Mouse (Mus musculus) hindbrain, postnatal 0 days (tissue): Measurements from ENCODE around the gene Zfp109. TPM values are rescaled to one million over a fixed set of nuclear protein-coding genes. Genes with fewer than 3 reads are reported as not detected.
A peak's percentile ranks its signal among the peaks of the same experiment; 100 is the strongest.

Experiments used
- ATAC-seq: fragments of 200-750 bp; cut with Nextera tagmentation; 2 replicates; pipeline ENCODE4 v1.8.0; 2017; ENCODE audit warnings: mild to moderate bottlenecking, moderate TSS enrichment, moderate library complexity
- DNase-seq: peaks from one replicate; pipeline ENCODE4 v3.0.0-alpha.2; 2015; ENCODE audit warnings: low spot score
- H3K27ac ChIP-seq: fragments of 300-500 bp; sonication (generic); 2 replicates; pipeline ENCODE4 v1.5.1; 2014; ENCODE audit warnings: mild to moderate bottlenecking
- H3K27me3 ChIP-seq: fragments of 300-500 bp; sonication (generic); 2 replicates; pipeline ENCODE4 v1.6.1; 2014; ENCODE audit warnings: low read length, mixed read lengths; ENCODE audit not compliant: insufficient read depth
- H3K36me3 ChIP-seq: fragments of 300-500 bp; sonication (generic); 2 replicates; pipeline ENCODE4 v1.6.1; 2014; ENCODE audit warnings: low read length, mixed read lengths; ENCODE audit not compliant: insufficient read depth
- H3K4me1 ChIP-seq: fragments of 300-500 bp; sonication (generic); 2 replicates; pipeline ENCODE4 v1.6.1; 2014; ENCODE audit warnings: antibody characterized with exemption, low read length, mixed read lengths; ENCODE audit not compliant: insufficient read depth
- H3K4me2 ChIP-seq: fragments of 300-500 bp; sonication (generic); 2 replicates; pipeline ENCODE4 v1.6.1; 2014; ENCODE audit warnings: low read depth, mild to moderate bottlenecking, low read length, moderate library complexity, mixed read lengths
- H3K4me3 ChIP-seq: fragments of 300-500 bp; sonication (generic); 2 replicates; pipeline ENCODE4 v1.5.1; 2014; ENCODE audit warnings: low read length
- H3K9ac ChIP-seq: fragments of 300-500 bp; sonication (generic); replicated peaks from 2 replicates; pipeline ENCODE4 v1.6.1; 2014; ENCODE audit warnings: mild to moderate bottlenecking, low read length, moderate library complexity, mixed read lengths
- H3K9me3 ChIP-seq: fragments of 300-500 bp; sonication (generic); 2 replicates; pipeline ENCODE4 v1.6.1; 2016; ENCODE audit warnings: low read length, mixed read lengths
- CTCF ChIP-seq: IDR thresholded peaks from 2 replicates; pipeline ENCODE4 v1.5.1; 2016; ENCODE audit warnings: antibody characterized with exemption, control low read depth, low read depth
- WGBS: fragments of 180-500 bp; shearing (Covaris S2); extraction: QIAGEN DNeasy Blood & Tissue Kit; methylation state at CpG from one replicate; pipeline ENCODE4 v1.1.7; 2014; 5-methylcytosine and 5-hydroxymethylcytosine counted together
- polyA plus RNA-seq: library from polyadenylated mRNA; unstranded; fragments of >200 nt; fragmentation: Nextera tagmentation; extraction: Ambion mirVana; gene quantifications from 2 replicates; pipeline ENCODE4 v1.2.1, GENCODE M21; 2015
- total RNA-seq: library from RNA; depleted of rRNA; stranded (reverse); fragments of >200 nt; gene quantifications from 2 replicates; pipeline ENCODE4 v1.2.3, GENCODE M21; 2014

Gene Zfp109
- total and polyA plus RNA-seq, 2 experiments from 2014 or later: 2.0 to 8.5 TPM

DNA sequence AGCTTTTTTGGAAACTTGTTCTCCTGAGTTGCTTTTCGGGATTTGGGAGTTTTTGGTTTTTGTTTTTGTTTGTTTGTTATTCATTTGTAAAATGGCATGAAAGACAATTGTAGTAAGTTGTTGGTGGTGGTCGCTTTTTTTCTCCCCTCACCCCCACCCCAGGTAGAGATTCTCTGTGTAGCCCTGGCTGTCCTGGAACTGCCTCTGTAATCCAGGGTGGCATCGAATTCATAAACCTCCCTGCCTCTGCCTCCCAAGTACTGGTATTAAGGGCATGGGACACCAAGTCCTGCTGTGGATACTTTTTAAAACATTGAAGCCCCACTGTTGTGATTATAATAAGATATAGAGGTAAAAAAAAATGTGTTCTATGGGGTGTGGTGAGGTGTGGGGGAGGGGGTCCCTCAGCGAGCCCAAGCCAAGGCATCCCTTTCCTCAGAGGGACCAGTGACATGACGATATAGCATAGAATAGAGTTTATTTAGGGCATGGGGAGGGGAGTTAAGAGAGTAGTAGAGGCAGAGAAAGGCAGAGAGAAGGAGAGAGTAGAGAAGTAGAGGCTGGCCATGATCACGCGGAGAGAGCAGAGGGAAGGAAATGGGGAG lies 29.0 kb downstream of the Zfp109 start:
- Histone ChIP-seq H3K4me3 (peak overlapping the region; percentile 63), H3K36me3 (no peaks in the 10 kb centered on the region), H3K9ac (peak overlapping the region; percentile 77; the same call in 1 of the 2 replicates), H3K4me1 (0 out of 2 replicates have a peak, but pooled peaks cover 4% of the 10 kb centered on the region), H3K27me3 (no peaks in the 10 kb centered on the region), H3K27ac (no peak overlapping the region), H3K9me3 (no peaks in the 10 kb centered on the region), H3K4me2 (peak overlapping the region; percentile 72)
- DNase-seq (no peak), ATAC-seq (peak; percentile 60; the same call in 1 of the 2 replicates)
- TF ChIP-seq CTCF: no peak
- 56% methylated on average over 7 of the region's 7 CpGs for WGBS

DNA sequence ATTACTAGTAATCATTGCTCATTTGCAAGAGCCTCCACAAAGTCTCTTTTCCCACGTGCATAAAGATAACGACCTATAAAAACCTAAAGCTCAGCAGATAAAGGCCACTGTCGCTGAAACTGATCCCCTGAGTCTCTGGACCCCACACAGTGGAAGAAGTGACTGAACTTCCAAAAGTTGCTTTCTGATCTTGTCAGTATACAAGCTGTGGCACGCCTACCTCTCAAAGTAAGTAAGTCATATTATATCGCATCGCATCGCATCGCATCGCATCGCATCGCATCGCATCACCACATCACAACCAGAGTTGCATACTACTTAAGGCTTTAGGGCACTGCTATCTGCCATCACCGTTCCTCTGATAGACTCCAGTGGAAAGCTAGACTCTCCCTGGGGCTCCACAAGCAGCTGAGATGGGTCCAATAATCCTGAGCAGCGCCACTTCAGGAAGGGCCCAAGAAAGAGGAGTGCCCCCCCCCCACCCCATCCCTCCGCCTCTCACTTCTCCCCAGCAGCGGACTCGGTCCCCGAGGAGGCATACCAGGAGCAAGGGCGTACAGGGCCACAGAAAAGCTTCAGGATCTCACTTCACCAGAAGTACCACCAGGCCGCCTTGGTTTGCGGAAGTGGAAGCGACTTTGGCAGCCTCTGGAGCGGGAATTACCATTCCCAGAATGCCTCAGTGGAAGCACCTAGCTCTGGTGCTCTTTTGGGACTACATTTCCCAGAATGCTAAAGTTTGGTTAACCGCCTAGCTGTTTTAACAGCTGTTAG lies 29.7 kb downstream of the Zfp109 start:
- peak; percentile 93 for DNase-seq
- no peaks in the 10 kb centered on the region for H3K36me3 ChIP-seq
- H3K9me3 ChIP-seq: no peaks in the 10 kb centered on the region
- H3K27me3 ChIP-seq: no peaks in the 10 kb centered on the region
- peak overlapping the region; percentile 72 for H3K4me2 ChIP-seq
- H3K4me1 ChIP-seq: 0 out of 2 replicates have a peak, but pooled peaks cover 4% of the 10 kb centered on the region
- 16% methylated on average over 24 of the region's 24 CpGs for WGBS
- H3K27ac ChIP-seq: peak overlapping the region; percentile 74
- H3K4me3 ChIP-seq: peak overlapping the region; percentile 63
- H3K9ac ChIP-seq: peak overlapping the region; percentile 77
- TF ChIP-seq CTCF: peak; percentile 44
- peak; percentile 93 for ATAC-seq

DNA sequence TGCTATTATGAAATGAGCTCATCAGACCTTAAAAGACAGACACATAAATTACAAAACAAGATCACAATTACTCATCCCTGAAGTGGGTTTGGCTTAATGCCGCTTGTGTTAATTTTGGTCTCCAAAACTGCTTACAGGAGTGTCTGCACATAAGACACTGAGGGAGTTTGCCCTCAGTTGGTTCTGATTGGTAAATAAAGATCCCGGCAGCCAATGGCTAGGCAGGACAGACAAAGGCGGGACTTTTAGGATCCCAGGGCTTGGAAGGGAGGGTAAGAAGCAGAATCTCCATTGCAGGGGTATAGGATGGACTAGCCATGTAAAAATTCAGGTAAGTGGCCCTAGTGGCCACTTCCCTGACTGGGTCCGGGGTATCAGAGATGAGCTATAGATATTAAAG lies 40.4 kb downstream of the Zfp109 start:
- H3K4me3 ChIP-seq: no peak overlapping the region
- peaks cover 23% of the 10 kb centered on the region for H3K36me3 ChIP-seq
- 96% methylated on average over 4 of the region's 4 CpGs for WGBS
- no peak for ATAC-seq
- H3K4me2 ChIP-seq: no peak overlapping the region
- DNase-seq: no peak
- H3K27me3 ChIP-seq: no peaks in the 10 kb centered on the region
- no peaks in the 10 kb centered on the region for H3K4me1 ChIP-seq
- no peaks in the 10 kb centered on the region for H3K9me3 ChIP-seq
- H3K27ac ChIP-seq: no peak overlapping the region
- TF ChIP-seq CTCF: no peak
- H3K9ac ChIP-seq: no peak overlapping the region

DNA sequence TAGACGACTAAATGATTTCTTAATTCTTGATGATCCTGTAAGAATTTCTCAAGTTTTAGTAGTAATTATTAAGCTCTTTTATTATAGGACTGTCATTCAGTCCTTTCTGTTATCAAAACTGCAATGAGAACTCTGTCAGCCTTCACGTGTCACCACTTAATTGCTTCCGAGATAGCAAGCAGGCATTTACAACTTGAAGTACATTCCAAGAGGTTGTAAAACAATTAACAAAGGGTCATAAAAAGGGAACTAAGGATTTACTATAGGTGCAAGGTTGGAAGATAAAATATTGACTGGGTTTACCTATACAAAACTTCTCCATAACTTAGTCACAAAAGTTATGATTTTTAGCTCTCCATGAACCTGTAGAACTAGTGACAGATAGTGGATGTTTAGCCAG lies 44.2 kb downstream of the Zfp109 start:
- no peak overlapping the region for H3K27ac ChIP-seq
- ATAC-seq (no peak), DNase-seq (no peak)
- H3K4me1 ChIP-seq: no peaks in the 10 kb centered on the region
- H3K27me3 ChIP-seq: no peaks in the 10 kb centered on the region
- no peak for TF ChIP-seq CTCF
- H3K36me3 ChIP-seq: peaks cover 3% of the 10 kb centered on the region
- no peak overlapping the region for H3K4me3 ChIP-seq
- WGBS: 97% methylated on average over 3 of the region's 3 CpGs
- no peaks in the 10 kb centered on the region for H3K9me3 ChIP-seq
- H3K4me2 ChIP-seq: no peak overlapping the region
- H3K9ac ChIP-seq: no peak overlapping the region

DNA sequence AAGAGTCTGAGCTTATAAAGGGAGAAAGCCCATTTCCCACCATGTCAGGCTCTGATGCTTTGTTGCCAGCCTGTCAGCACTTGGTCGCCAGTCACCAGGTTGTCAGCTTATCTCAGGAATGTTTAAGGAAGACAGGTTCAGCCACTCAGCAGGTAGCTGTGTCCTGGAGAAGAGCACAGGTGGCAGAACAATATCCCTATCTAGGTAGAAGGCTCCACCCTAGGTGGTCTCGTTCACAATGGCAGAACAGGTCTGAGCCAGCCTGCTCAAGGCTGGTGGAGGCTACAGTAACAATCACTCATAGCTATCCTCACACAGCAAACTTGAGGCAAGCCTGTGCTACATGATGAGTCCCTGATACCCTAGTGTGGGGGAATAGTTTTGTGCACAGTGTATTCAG lies 46.0 kb downstream of the Zfp109 start:
- no peak overlapping the region for H3K4me3 ChIP-seq
- no peak overlapping the region for H3K4me2 ChIP-seq
- no peak overlapping the region for H3K27ac ChIP-seq
- WGBS: 96% methylated on average over 2 of the region's 2 CpGs
- no peaks in the 10 kb centered on the region for H3K9me3 ChIP-seq
- no peaks in the 10 kb centered on the region; the same call in 1 of the 2 replicates for H3K36me3 ChIP-seq
- no peak for ATAC-seq
- H3K27me3 ChIP-seq: no peaks in the 10 kb centered on the region
- no peak for DNase-seq
- TF ChIP-seq CTCF: no peak
- no peak overlapping the region for H3K9ac ChIP-seq
- no peaks in the 10 kb centered on the region for H3K4me1 ChIP-seq

DNA sequence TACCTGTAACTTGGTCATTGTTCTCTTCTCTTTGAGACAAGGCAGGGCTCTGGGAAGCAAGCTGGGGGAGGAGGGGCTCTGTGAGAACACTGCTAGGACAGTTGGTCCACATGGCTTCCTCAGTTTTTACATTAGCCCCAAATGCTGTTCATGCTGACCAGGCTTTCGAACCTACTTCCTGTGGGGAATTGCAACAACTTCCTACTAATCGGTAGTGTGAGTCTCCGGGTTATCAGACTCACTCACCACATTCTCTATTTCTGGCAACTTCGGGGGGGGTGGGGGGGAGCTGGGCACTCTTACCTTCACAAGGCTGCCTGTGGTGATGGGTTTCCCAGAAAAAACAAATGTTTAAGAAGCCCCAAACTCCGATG lies 47.8 kb downstream of the Zfp109 start:
- DNase-seq (no peak), ATAC-seq (no peak)
- Histone ChIP-seq H3K4me2 (no peak overlapping the region), H3K36me3 (no peaks in the 10 kb centered on the region; the same call in 1 of the 2 replicates), H3K27ac (no peak overlapping the region), H3K4me1 (no peaks in the 10 kb centered on the region), H3K9ac (no peak overlapping the region), H3K4me3 (no peak overlapping the region), H3K27me3 (no peaks in the 10 kb centered on the region), H3K9me3 (no peaks in the 10 kb centered on the region)
- TF ChIP-seq CTCF: no peak
- WGBS: 80% methylated on average over 5 of the region's 5 CpGs
